8 mouse cellular contexts compared by ENCODE assay signal in the genomic region with DNA sequence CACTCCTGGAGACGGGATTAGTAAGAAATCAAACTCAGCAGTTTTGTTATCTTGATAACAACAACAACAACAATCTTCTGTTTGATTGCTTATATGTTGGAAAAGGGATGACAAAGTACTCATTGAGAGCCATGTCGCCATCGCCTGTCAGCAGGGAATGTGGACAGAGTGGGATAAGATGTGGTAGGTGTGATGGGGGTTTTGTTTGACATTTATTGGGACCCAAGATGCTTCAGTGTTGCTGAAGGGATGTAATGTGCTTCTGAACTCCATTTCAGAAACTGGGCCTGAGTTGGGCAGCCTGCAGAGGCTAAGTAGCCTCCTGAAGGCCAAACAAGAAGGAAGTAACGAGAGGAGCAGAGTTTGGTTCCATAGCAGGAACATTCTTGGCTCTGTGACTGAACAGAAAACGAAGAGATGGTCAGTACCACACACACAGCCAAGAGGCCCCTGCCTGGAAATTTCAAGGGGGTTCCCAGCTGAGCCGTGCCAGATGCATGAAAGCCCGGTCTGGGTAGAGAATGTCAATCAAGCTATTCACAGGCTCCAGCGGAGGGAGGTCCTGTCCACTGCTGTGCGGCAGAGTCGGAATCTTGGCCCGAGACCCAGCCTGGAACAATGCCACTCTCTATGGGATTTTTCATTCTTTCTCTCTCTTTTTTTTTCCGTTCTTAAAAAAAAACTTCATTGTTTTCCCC. TPM values are rescaled to one million over a fixed set of nuclear protein-coding genes. Genes with fewer than 3 reads are reported as not detected.
A peak's percentile ranks its signal among the peaks of the same experiment; 100 is the strongest.
DNase-seq lines count a peak whose midpoint lies in the region; ATAC-seq lines count a peak whose summit lies in the region.

No protein-coding gene starts in this region.

- H3K9ac ChIP-seq in embryonic facial prominence, embryonic 14.5 days (ENCODE audit: low read depth, low read length): no peak overlapping the region
- no peak overlapping the region for H3K9ac ChIP-seq in heart, embryonic 15.5 days
- no peak overlapping the region for H3K9ac ChIP-seq in midbrain, embryonic 15.5 days

- peak overlapping the region; percentile 70 for H3K27ac ChIP-seq in embryonic facial prominence, embryonic 14.5 days (replicated peaks; ENCODE audit: low read depth, low read length)
- peak overlapping the region; percentile 43; the same call in 1 of the 2 replicates for H3K27ac ChIP-seq in heart, embryonic 15.5 days
- no peak overlapping the region; the same call in 1 of the 2 replicates for H3K27ac ChIP-seq in midbrain, embryonic 15.5 days

- no peak overlapping the region for H3K4me3 ChIP-seq in embryonic facial prominence, embryonic 14.5 days (ENCODE audit: low read depth, low read length)
- no peak overlapping the region for H3K4me3 ChIP-seq in heart, embryonic 15.5 days
- H3K4me3 ChIP-seq in midbrain, embryonic 15.5 days: no peak overlapping the region

- H3K4me1 ChIP-seq in embryonic facial prominence, embryonic 14.5 days (ENCODE audit: control insufficient read depth, insufficient read depth, low read length): peaks cover 8% of the 10 kb centered on the region; the same call in 1 of the 2 replicates
- peaks cover 12% of the 10 kb centered on the region for H3K4me1 ChIP-seq in heart, embryonic 15.5 days (replicated peaks)
- peaks cover 4% of the 10 kb centered on the region for H3K4me1 ChIP-seq in midbrain, embryonic 15.5 days

- peak; percentile 30 to 67 for DNase-seq in urinary bladder, postnatal 4 days (ENCODE audit: low spot score in 2 of 2)
- no peak for DNase-seq in urinary bladder, adult 18-20 months (ENCODE audit: low spot score in 2 of 2)
- peak; percentile 93 for DNase-seq in embryonic facial prominence, embryonic 14.5 days (ENCODE audit: low spot score)
- DNase-seq in left cerebral cortex, adult 18-20 months (ENCODE audit: low spot score in 2 of 2): peak; percentile 5 to 13
- DNase-seq in spleen, adult 18-20 months: no peak
- no peak for DNase-seq in liver

- H3K9me3 ChIP-seq in embryonic facial prominence, embryonic 14.5 days (ENCODE audit: control insufficient read depth, low read length): no peaks in the 10 kb centered on the region
- no peaks in the 10 kb centered on the region for H3K9me3 ChIP-seq in heart, embryonic 15.5 days (replicated peaks)
- H3K9me3 ChIP-seq in midbrain, embryonic 15.5 days: no peaks in the 10 kb centered on the region

- no peak overlapping the region for H3K4me2 ChIP-seq in embryonic facial prominence, embryonic 14.5 days (ENCODE audit: low read depth, low read length)
- peak overlapping the region; percentile 29; the same call in 1 of the 2 replicates for H3K4me2 ChIP-seq in heart, embryonic 15.5 days
- no peak overlapping the region for H3K4me2 ChIP-seq in midbrain, embryonic 15.5 days

- H3K27me3 ChIP-seq in embryonic facial prominence, embryonic 14.5 days (replicated peaks; ENCODE audit: control insufficient read depth, insufficient read depth, low read length): no peaks in the 10 kb centered on the region
- H3K27me3 ChIP-seq in heart, embryonic 15.5 days: no peaks in the 10 kb centered on the region
- H3K27me3 ChIP-seq in midbrain, embryonic 15.5 days (replicated peaks): no peaks in the 10 kb centered on the region

- WGBS in embryonic facial prominence, embryonic 14.5 days: 30% methylated on average over 12 of the region's 12 CpGs
- WGBS in heart, embryonic 15.5 days: 23% methylated on average over 12 of the region's 12 CpGs
- WGBS in midbrain, embryonic 15.5 days: 20% methylated on average over 12 of the region's 12 CpGs

- H3K36me3 ChIP-seq in embryonic facial prominence, embryonic 14.5 days (ENCODE audit: control insufficient read depth, insufficient read depth, low read length): no peaks in the 10 kb centered on the region
- no peaks in the 10 kb centered on the region for H3K36me3 ChIP-seq in heart, embryonic 15.5 days
- no peaks in the 10 kb centered on the region for H3K36me3 ChIP-seq in midbrain, embryonic 15.5 days (replicated peaks)

- ATAC-seq in embryonic facial prominence, embryonic 14.5 days (ENCODE audit: low read depth): peak; percentile 93
- peak; percentile 80 for ATAC-seq in heart, embryonic 15.5 days (replicated peaks; ENCODE audit: insufficient number of reproducible peaks, insufficient read depth, low FRiP score, low read depth)
- ATAC-seq in midbrain, embryonic 15.5 days (replicated peaks): peak; percentile 94

RNA-seq across cellular contexts. Expression of a gene that starts 48.0 kb away (rescaled TPM):
- polyA plus RNA-seq in embryonic facial prominence, embryonic 14.5 days (2014; fragmentation: Nextera tagmentation; extraction: Ambion mirVana): 35.8 and 36.1 TPM in 2 replicates
- polyA plus RNA-seq in heart, embryonic 15.5 days (2015; fragmentation: Nextera tagmentation; extraction: Ambion mirVana): 64.6 and 66.2 TPM in 2 replicates
- 10 to 100 TPM; 56.5 to 70.5 TPM for total RNA-seq in left cerebral cortex, adult 18-20 months (2021)
- 86.4 and 90.1 TPM in 2 replicates for polyA plus RNA-seq in midbrain, embryonic 15.5 days (2015; fragmentation: Nextera tagmentation; extraction: Ambion mirVana)

RNA-seq across cellular contexts. Expression of a gene that starts 49.1 kb away (rescaled TPM):
- 14.8 and 15.6 TPM in 2 replicates for polyA plus RNA-seq in embryonic facial prominence, embryonic 14.5 days (2014; fragmentation: Nextera tagmentation; extraction: Ambion mirVana)
- 4.8 and 5.4 TPM in 2 replicates for polyA plus RNA-seq in heart, embryonic 15.5 days (2015; fragmentation: Nextera tagmentation; extraction: Ambion mirVana)
- total RNA-seq in left cerebral cortex, adult 18-20 months (2021): 100 to 1,000 TPM; 208 to 218 TPM
- 10.6 and 12.0 TPM in 2 replicates for polyA plus RNA-seq in midbrain, embryonic 15.5 days (2015; fragmentation: Nextera tagmentation; extraction: Ambion mirVana)

Comparison
In these comparisons a context has a peak if more than half of its experiments do, and no peak if none do; other contexts are left out.
1. DNase-seq: peak in urinary bladder, postnatal 4 days (2 of 2), embryonic facial prominence, embryonic 14.5 days (single experiment) and left cerebral cortex, adult 18-20 months (2 of 2); none in urinary bladder, adult 18-20 months (0 of 2), spleen, adult 18-20 months (0 of 2) and liver (single experiment).
2. Peak in every context shown above with its lines, with median percentiles within 50 percentile points of each other: ATAC-seq.